Mouse (Mus musculus): ENCODE data around the gene Gm7735. TPM values are rescaled to one million over a fixed set of nuclear protein-coding genes. Genes with fewer than 3 reads are reported as not detected.

Gene Gm7735
- not detected for polyA plus RNA-seq (2012; fragmentation: generic; extraction: Trizol)

GRCm38 (mm10) chr16:89169190-89169589 lies at the start of gene Gm7735:
Gm7735 (plus strand) TSS chr16:89169490.

DNA sequence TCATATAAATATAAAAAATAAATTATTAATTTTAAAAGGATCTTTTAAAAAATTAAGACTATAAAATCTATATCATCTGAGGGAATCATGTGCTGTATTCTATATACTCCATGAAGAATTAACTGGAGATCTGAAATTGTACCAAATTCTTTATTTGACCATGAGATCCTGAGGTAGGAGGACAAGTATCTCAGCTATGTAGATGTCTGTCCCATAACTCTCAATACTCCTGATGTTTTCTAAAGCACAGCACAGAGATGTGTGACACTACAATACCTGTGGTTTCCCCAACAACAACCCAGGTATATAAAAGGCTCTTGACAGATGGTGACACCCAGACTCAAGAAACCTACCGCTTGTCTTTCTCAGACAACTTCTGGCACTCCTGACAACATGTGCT lies 28.7 kb upstream of the Gm7735 start, which contains the start of gene Gm6358:
Gene Gm6358 (plus strand): TSS at position 301 of the 400 bp plus-strand sequence.

GRCm38 (mm10) chr16:89150786-89151185 lies 18.5 kb upstream of the Gm7735 start, which contains the start of gene Gm10061:
Gm10061 (plus strand) TSS chr16:89151086.

DNA sequence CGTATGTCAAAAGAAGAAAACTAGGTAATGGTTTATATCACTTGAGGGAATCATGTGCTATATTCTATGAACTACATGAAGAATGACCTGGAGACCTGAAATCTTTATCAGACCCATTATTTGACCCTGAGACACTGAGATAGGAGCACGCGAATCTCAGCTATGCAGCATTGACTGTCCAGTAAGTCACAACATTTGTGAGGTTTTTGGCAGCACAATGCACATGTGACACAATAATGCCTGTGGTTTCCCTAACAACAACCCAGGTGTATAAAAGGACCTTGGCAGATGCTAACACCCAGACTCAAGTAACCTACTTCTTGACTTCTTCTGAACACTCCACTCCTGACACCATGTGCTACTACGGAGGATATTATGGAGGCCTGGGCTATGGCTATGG lies 11.6 kb upstream of the Gm7735 start, which contains the start of gene Gm9789:
Gene Gm9789 (plus strand): TSS at position 301 of the 400 bp plus-strand sequence.

DNA sequence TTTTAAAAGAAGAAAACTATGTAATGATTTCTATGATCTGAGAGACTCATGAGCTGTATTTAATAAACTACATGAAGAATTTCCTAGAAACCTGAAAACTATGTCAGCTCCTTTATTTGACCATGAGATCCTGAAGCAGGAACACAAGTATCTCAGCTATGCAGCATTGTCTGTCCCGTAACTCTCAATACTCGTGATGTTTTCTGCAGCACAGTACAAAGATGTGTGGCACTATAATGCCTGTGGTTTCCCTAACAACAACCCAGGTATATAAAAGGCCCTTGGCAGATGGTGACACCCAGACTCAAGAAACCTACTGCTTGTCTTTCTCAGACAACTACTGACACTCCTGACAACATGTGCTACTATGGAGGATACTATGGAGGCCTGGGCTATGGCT lies 5.1 kb downstream of the Gm7735 start, which contains the start of gene 1110057P08Rik:
Gene 1110057P08Rik (plus strand): TSS at position 301 of the 400 bp plus-strand sequence.

GRCm38 (mm10) chr16:89205561-89205960 lies 36.3 kb downstream of the Gm7735 start, which contains the start of gene Krtap20-2:
Krtap20-2 (plus strand) TSS chr16:89205861.

Other genes starting within 250 kb of the Gm7735 start
- gene Krtap19-9b, start 237.2 kb upstream of the Gm7735 start, polyA plus RNA-seq (2012; fragmentation: generic; extraction: Trizol) = not detected
- not detected for gene Krtap16-3, start 206.6 kb upstream of the Gm7735 start, polyA plus RNA-seq (2012; fragmentation: generic; extraction: Trizol)
- not detected for gene Krtap22-2, start 158.7 kb upstream of the Gm7735 start, polyA plus RNA-seq (2012; fragmentation: generic; extraction: Trizol)
- not detected for gene Gm10229, start 154.2 kb upstream of the Gm7735 start, polyA plus RNA-seq (2012; fragmentation: generic; extraction: Trizol)
- gene Krtap6-1, start 137.8 kb upstream of the Gm7735 start, polyA plus RNA-seq (2012; fragmentation: generic; extraction: Trizol) = not detected
- gene Gm10228, start 128.0 kb upstream of the Gm7735 start, polyA plus RNA-seq (2012; fragmentation: generic; extraction: Trizol) = not detected
- gene Krtap6-5, start 121.6 kb upstream of the Gm7735 start, polyA plus RNA-seq (2012; fragmentation: generic; extraction: Trizol) = not detected
- gene 1110025L11Rik, start 105.5 kb upstream of the Gm7735 start, polyA plus RNA-seq (2012; fragmentation: generic; extraction: Trizol) = not detected
- gene Krtap6-3, start 85.5 kb upstream of the Gm7735 start, polyA plus RNA-seq (2012; fragmentation: generic; extraction: Trizol) = not detected
- gene Gm6358, start 28.6 kb upstream of the Gm7735 start, polyA plus RNA-seq (2012; fragmentation: generic; extraction: Trizol) = not detected
- gene Gm10061, start 18.4 kb upstream of the Gm7735 start, polyA plus RNA-seq (2012; fragmentation: generic; extraction: Trizol) = not detected
- not detected for gene Gm9789, start 11.5 kb upstream of the Gm7735 start, polyA plus RNA-seq (2012; fragmentation: generic; extraction: Trizol)
- gene 1110057P08Rik, start 5.2 kb downstream of the Gm7735 start, polyA plus RNA-seq (2012; fragmentation: generic; extraction: Trizol) = not detected
- not detected for gene Krtap20-2, start 36.4 kb downstream of the Gm7735 start, polyA plus RNA-seq (2012; fragmentation: generic; extraction: Trizol)
- gene Krtap21-1, start 234.4 kb downstream of the Gm7735 start, polyA plus RNA-seq (2012; fragmentation: generic; extraction: Trizol) = not detected